In genomic region chr1:170702958-170703357, GRCm38 (mm10) we compare ENCODE assay signal across 14 mouse cellular contexts. TPM values are rescaled to one million over a fixed set of nuclear protein-coding genes. Genes with fewer than 3 reads are reported as not detected.
"Had no signal": no experiment of that assay in that cellular context is flagged by ENCODE, and none has a peak within 500 bp of the region (broad histone marks: within the 10 kb centered on the region; RNA-seq: fewer than 3 reads in every experiment).

No protein-coding gene starts in this region.

- DNase-seq: kidney, adult 11 months; kidney, postnatal 14 days; left cerebral cortex, postnatal 4 days; lung, adult 18-20 months; right cerebral cortex, postnatal 25 days; thymus, postnatal 4 days had no signal

- H3K27me3 ChIP-seq: limb, embryonic 13.5 days; midbrain, embryonic 15.5 days; neural tube, embryonic 13.5 days had no signal

- H3K27ac ChIP-seq: layer of hippocampus, adult 2 months; limb, embryonic 13.5 days; liver, embryonic 14.5 days; midbrain, embryonic 15.5 days; neural tube, embryonic 13.5 days; stomach, postnatal 0 days had no signal

- ATAC-seq: midbrain, embryonic 15.5 days had no signal

- H3K4me3 ChIP-seq: layer of hippocampus, adult 2 months; limb, embryonic 13.5 days; megakaryocyte, embryonic 14.5 days; midbrain, embryonic 15.5 days; neural tube, embryonic 13.5 days had no signal

- H3K36me3 ChIP-seq: midbrain, embryonic 15.5 days had no signal

- H3K4me1 ChIP-seq: midbrain, embryonic 15.5 days had no signal

RNA-seq across cellular contexts. Expression of gene Olfml2b, which starts 58.6 kb away (rescaled TPM):
- total RNA-seq: monocyte, adult 5-6 weeks had no signal
